Mouse (Mus musculus) v-Abl transformed pro-B cells (cell line): ENCODE data around the gene Gm20498.
"Not testable (repeated sequence)": the region's sequence is repeated elsewhere in the genome, so short reads cannot be mapped to it uniquely, and the experiment has no call there.

Experiments
- in situ Hi-C, 2 experiments: fragments of 400-800 bp; cut with MboI; formaldehyde crosslinking; loops; one replicate each; pipeline ENCODE4 v1.15.1; 2025; ENCODE audit not compliant: unreplicated experiment in 2 of 2

Gm20498 gene

GRCm38 (mm10) chr12:81532316-81533028 is at the start of gene Gm20498, which contains the start of gene Synj2bp:
Gene Gm20498, minus strand, starts transcription at chr12:81532905.
Gene Synj2bp, minus strand, starts transcription at chr12:81532911.
- in situ Hi-C loops, result loop anchor here in 1 of 2 experiments (10.0 kb wide), 2 partner anchors 48 to 62 kb away; partner anchors contain the start of genes Cox16 and Med6

GRCm38 (mm10) chr12:81568374-81568773 is 35.7 kb upstream of the Gm20498 start, which contains the start of gene Adam21:
Gene Adam21, minus strand, starts transcription at chr12:81568474.
- in situ Hi-C loops, result no loop called here

GRCm38 (mm10) chr12:81567931-81568330 is 35.2 kb upstream of the Gm20498 start:
- in situ Hi-C loops, result no loop called here

- in situ Hi-C loops, result no loop called here
These were observed 31.5 kb upstream of the Gm20498 start for GRCm38 (mm10) chr12:81564173-81564572.

- in situ Hi-C loops, result no loop called here
These were observed 16.6 kb upstream of the Gm20498 start for GRCm38 (mm10) chr12:81549286-81549685.

- in situ Hi-C loops, result no loop called here
These were observed 14.5 kb upstream of the Gm20498 start for GRCm38 (mm10) chr12:81547163-81547562.

GRCm38 (mm10) chr12:81533029-81533419 is 319 bp upstream of the Gm20498 start:
- in situ Hi-C loops, result loop anchor here in 1 of 2 experiments (10.0 kb wide), 2 partner anchors 48 to 62 kb away; partner anchors contain the start of genes Cox16 and Med6

GRCm38 (mm10) chr12:81530587-81530986 is 2.1 kb downstream of the Gm20498 start:
- in situ Hi-C loops, result loop anchor here in 1 of 2 experiments (10.0 kb wide), 2 partner anchors 46 to 64 kb away; partner anchors contain the start of genes Cox16 and Med6

GRCm38 (mm10) chr12:81496906-81497305 is 35.8 kb downstream of the Gm20498 start:
- in situ Hi-C loops, result not testable (repeated sequence)

- in situ Hi-C loops, result no loop called here
These were observed 42.2 kb downstream of the Gm20498 start for GRCm38 (mm10) chr12:81490491-81490890.

- in situ Hi-C loops, result loop anchor here (5.0 to 10.0 kb wide), 2 partner anchors 49 to 107 kb away; partner anchors contain the start of genes Gm20498 (in 1 of the 2) and Synj2bp (in 1 of the 2)
These were observed 47.4 kb downstream of the Gm20498 start for GRCm38 (mm10) chr12:81485311-81485710.

GRCm38 (mm10) chr12:81484727-81485191 is 47.9 kb downstream of the Gm20498 start, which contains the start of gene Cox16:
Gene Cox16, minus strand, starts transcription at chr12:81485127.
- in situ Hi-C loops, result loop anchor here (5.0 to 10.0 kb wide), 2 partner anchors 50 to 108 kb away; partner anchors contain the start of genes Gm20498 (in 1 of the 2) and Synj2bp (in 1 of the 2)

- in situ Hi-C loops, result loop anchor here in 1 of 2 experiments (10.0 kb wide), 1 partner anchor 51 kb away; the partner anchor contains the start of genes Gm20498 and Synj2bp
These were observed 48.5 kb downstream of the Gm20498 start for GRCm38 (mm10) chr12:81484212-81484611.

- in situ Hi-C loops, result loop anchor here in 1 of 2 experiments (10.0 kb wide), 1 partner anchor 51 kb away; the partner anchor contains the start of genes Gm20498 and Synj2bp
These were observed 49.0 kb downstream of the Gm20498 start for GRCm38 (mm10) chr12:81483656-81484055.

- in situ Hi-C loops, result not testable (repeated sequence)
These were observed 73.7 kb downstream of the Gm20498 start for GRCm38 (mm10) chr12:81459051-81459450.

- in situ Hi-C loops, result not testable (repeated sequence)
These were observed 93.7 kb downstream of the Gm20498 start for GRCm38 (mm10) chr12:81438985-81439384.

- in situ Hi-C loops, result not testable (repeated sequence)
These were observed 97.9 kb downstream of the Gm20498 start for GRCm38 (mm10) chr12:81434778-81435177.

- in situ Hi-C loops, result loop anchor here in 1 of 2 experiments (25.0 kb wide), 1 partner anchor 660 kb away; the partner anchor contains the start of gene Ccdc177
These were observed 110.9 kb downstream of the Gm20498 start, which contains the start of gene Adam4 for GRCm38 (mm10) chr12:81421846-81422245. Gene Adam4, minus strand, starts transcription at chr12:81421946.

- in situ Hi-C loops, result loop anchor here in 1 of 2 experiments (25.0 kb wide), 1 partner anchor 651 kb away; the partner anchor contains the start of gene Ccdc177
These were observed 119.5 kb downstream of the Gm20498 start for GRCm38 (mm10) chr12:81413211-81413610.

GRCm38 (mm10) chr12:81408966-81409365 is 123.7 kb downstream of the Gm20498 start:
- in situ Hi-C loops, result loop anchor here (10.0 to 25.0 kb wide), 2 partner anchors 224 to 647 kb away; partner anchors contain the start of gene Ccdc177 (in 1 of the 2)

- in situ Hi-C loops, result loop anchor here (5.0 to 25.0 kb wide), 4 partner anchors 217 to 640 kb away; partner anchors contain the start of gene Ccdc177 (in 1 of the 2)
These were observed 130.5 kb downstream of the Gm20498 start for GRCm38 (mm10) chr12:81402187-81402586.
